Mouse (Mus musculus): ENCODE data around the gene Ptpra. TPM values are rescaled to one million over a fixed set of nuclear protein-coding genes. Genes with fewer than 3 reads are reported as not detected.

Ptpra gene
- 9.8 and 19.8 TPM in 2 replicates for polyA plus RNA-seq (2012; ENCODE audit: low replicate concordance)

GRCm38 (mm10) chr2:130449794-130450433 is at the start of gene Ptpra:
Gene Ptpra, plus strand, starts transcription at chr2:130450278.

GRCm38 (mm10) chr2:130404939-130405338 is 45.1 kb upstream of the Ptpra start, which contains the start of the genes Gm28372 and 1700020A23Rik:
Gene Gm28372, plus strand, starts transcription at chr2:130405239.
Gene 1700020A23Rik, plus strand, starts transcription at chr2:130405259.

GRCm38 (mm10) chr2:130406178-130406577 is 43.9 kb upstream of the Ptpra start, which contains the start of gene Tmem239:
Gene Tmem239, plus strand, starts transcription at chr2:130406478.

GRCm38 (mm10) chr2:130424126-130424853 is 25.8 kb upstream of the Ptpra start, which contains the start of the genes Vps16 and Pced1a:
Gene Vps16, plus strand, starts transcription at chr2:130424339.
Gene Pced1a, minus strand, starts transcription at chr2:130424701.

GRCm38 (mm10) chr2:130563212-130564055 is 113.4 kb downstream of the Ptpra start, which contains the start of gene Mrps26:
Gene Mrps26, plus strand, starts transcription at chr2:130563742.

GRCm38 (mm10) chr2:130575873-130576272 is 125.8 kb downstream of the Ptpra start, which contains the start of gene Oxt:
Gene Oxt, plus strand, starts transcription at chr2:130576173.

GRCm38 (mm10) chr2:130582552-130582951 is 132.5 kb downstream of the Ptpra start, which contains the start of gene Avp:
Gene Avp, minus strand, starts transcription at chr2:130582554.

Other genes starting within 250 kb of the Ptpra start
- gene Nop56, start 175.8 kb upstream of the Ptpra start, polyA plus RNA-seq (2012; ENCODE audit: low replicate concordance): 42.9 and 177 TPM in 2 replicates
- gene Idh3b, start 165.7 kb upstream of the Ptpra start, polyA plus RNA-seq (2012; ENCODE audit: low replicate concordance): 18.5 and 35.0 TPM in 2 replicates
- 0.12 and 0.20 TPM in 2 replicates for gene Ebf4, start 155.1 kb upstream of the Ptpra start, polyA plus RNA-seq (2012; ENCODE audit: low replicate concordance)
- gene Cpxm1, start 52.7 kb upstream of the Ptpra start, polyA plus RNA-seq (2012; ENCODE audit: low replicate concordance): 0.30 and 0.91 TPM in 2 replicates
- not detected in 2 replicates for gene Gm28372, start 45.0 kb upstream of the Ptpra start, polyA plus RNA-seq (2012; ENCODE audit: low replicate concordance)
- gene 1700020A23Rik, start 45.0 kb upstream of the Ptpra start, polyA plus RNA-seq (2012; ENCODE audit: low replicate concordance): not detected in 2 replicates
- not detected in 2 replicates for gene Tmem239, start 43.8 kb upstream of the Ptpra start, polyA plus RNA-seq (2012; ENCODE audit: low replicate concordance)
- gene Vps16, start 25.9 kb upstream of the Ptpra start, polyA plus RNA-seq (2012; ENCODE audit: low replicate concordance): 7.0 and 7.9 TPM in 2 replicates
- 6.0 and 7.3 TPM in 2 replicates for gene Pced1a, start 25.6 kb upstream of the Ptpra start, polyA plus RNA-seq (2012; ENCODE audit: low replicate concordance)
- 88.7 and 188 TPM in 2 replicates for gene Mrps26, start 113.5 kb downstream of the Ptpra start, polyA plus RNA-seq (2012; ENCODE audit: low replicate concordance)
- 0.73 TPM in 1 of 2 replicates, not detected in the other for gene Oxt, start 125.9 kb downstream of the Ptpra start, polyA plus RNA-seq (2012; ENCODE audit: low replicate concordance)
- gene Avp, start 132.3 kb downstream of the Ptpra start, polyA plus RNA-seq (2012; ENCODE audit: low replicate concordance): not detected in 2 replicates
- gene Fastkd5, start 179.7 kb downstream of the Ptpra start, polyA plus RNA-seq (2012; ENCODE audit: low replicate concordance): 0.09 and 1.7 TPM in 2 replicates
- gene Ubox5, start 179.8 kb downstream of the Ptpra start, polyA plus RNA-seq (2012; ENCODE audit: low replicate concordance): 2.0 and 3.0 TPM in 2 replicates
- 4.3 and 5.1 TPM in 2 replicates for gene Lzts3, start 192.5 kb downstream of the Ptpra start, polyA plus RNA-seq (2012; ENCODE audit: low replicate concordance)
- gene Ddrgk1, start 214.4 kb downstream of the Ptpra start, polyA plus RNA-seq (2012; ENCODE audit: low replicate concordance): 111 and 170 TPM in 2 replicates
- 4.7 and 10.8 TPM in 2 replicates for gene Itpa, start 217.3 kb downstream of the Ptpra start, polyA plus RNA-seq (2012; ENCODE audit: low replicate concordance)
- 0.40 and 0.55 TPM in 2 replicates for gene Slc4a11, start 247.2 kb downstream of the Ptpra start, polyA plus RNA-seq (2012; ENCODE audit: low replicate concordance)